Mouse (Mus musculus): ENCODE measurements around the gene Srrt.

- no peak for TF ChIP-seq MAFK (IDR thresholded peaks at IDR 0.05; ENCODE audit: insufficient read depth, low read depth, low read length)
- no peak for TF ChIP-seq HCFC1 (IDR thresholded peaks at IDR 0.05; ENCODE audit: borderline replicate concordance, insufficient read depth, low read length)
- TF ChIP-seq ZC3H11A (IDR thresholded peaks at IDR 0.05; ENCODE audit: borderline replicate concordance, low read depth, low read length), result peak; percentile 38; the same call in 1 of the 2 replicates
- no peak for TF ChIP-seq ZNF384 (IDR thresholded peaks at IDR 0.05; ENCODE audit: low read depth, low read length)
- TF ChIP-seq CHD2 (IDR thresholded peaks at IDR 0.05; ENCODE audit: low read depth, low read length), result no peak
Measured at GRCm38 (mm10) chr5:137333512-137334174, 26.2 kb upstream of the Srrt start, which contains the start of gene Slc12a9.

Measured in ES-E14 (cell line).